Mouse (Mus musculus) kidney, postnatal 0 days (tissue): ENCODE measurements around the gene Gm44790. TPM values are rescaled to one million over a fixed set of nuclear protein-coding genes. Genes with fewer than 3 reads are reported as not detected.

Experiments used
- ATAC-seq: fragments of 200-750 bp; cut with Nextera tagmentation; replicated peaks from 2 replicates; pipeline ENCODE4 v1.8.0; 2017; ENCODE audit warnings: low read depth, moderate number of reproducible peaks, moderate TSS enrichment, moderate library complexity; ENCODE audit not compliant: low FRiP score
- DNase-seq: peaks from one replicate; pipeline ENCODE4 v3.0.0-alpha.2; 2016; ENCODE audit warnings: low spot score
- H3K27ac ChIP-seq: fragments of 300-500 bp; sonication (generic); 2 replicates; pipeline ENCODE4 v1.5.1; 2014; ENCODE audit warnings: mild to moderate bottlenecking
- H3K27me3 ChIP-seq: fragments of 300-500 bp; sonication (generic); 2 replicates; pipeline ENCODE4 v1.6.1; 2014; ENCODE audit warnings: low read length, mixed read lengths; ENCODE audit not compliant: insufficient read depth
- H3K36me3 ChIP-seq: fragments of 300-500 bp; sonication (generic); 2 replicates; pipeline ENCODE4 v1.6.1; 2014; ENCODE audit warnings: low read length, mixed read lengths; ENCODE audit not compliant: insufficient read depth
- H3K4me1 ChIP-seq: fragments of 300-500 bp; sonication (generic); replicated peaks from 2 replicates; pipeline ENCODE4 v1.6.1; 2014; ENCODE audit warnings: antibody characterized with exemption, low read length, mixed read lengths; ENCODE audit not compliant: insufficient read depth
- H3K4me2 ChIP-seq: fragments of 300-500 bp; sonication (generic); 2 replicates; pipeline ENCODE4 v1.6.1; 2014; ENCODE audit warnings: mild to moderate bottlenecking, low read length, moderate library complexity, mixed read lengths
- H3K4me3 ChIP-seq: fragments of 300-500 bp; sonication (generic); replicated peaks from 2 replicates; pipeline ENCODE4 v1.5.1; 2014; ENCODE audit warnings: low read depth, low read length
- H3K9ac ChIP-seq: fragments of 300-500 bp; sonication (generic); 2 replicates; pipeline ENCODE4 v1.6.1; 2014; ENCODE audit warnings: low read depth, low read length
- H3K9me3 ChIP-seq: fragments of 300-500 bp; sonication (generic); replicated peaks from 2 replicates; pipeline ENCODE4 v1.6.1; 2016; ENCODE audit warnings: low read length, inconsistent platforms, mixed read lengths
- CTCF ChIP-seq: IDR thresholded peaks from 2 replicates; pipeline ENCODE4 v1.5.1; 2016; ENCODE audit warnings: antibody characterized with exemption, low read depth, mild to moderate bottlenecking, moderate library complexity
- WGBS: fragments of 180-500 bp; shearing (Covaris S2); extraction: QIAGEN DNeasy Blood & Tissue Kit; methylation state at CpG from one replicate; pipeline ENCODE4 v1.1.7; 2014; 5-methylcytosine and 5-hydroxymethylcytosine counted together
- polyA plus RNA-seq: library from polyadenylated mRNA; unstranded; fragments of >200 nt; fragmentation: Nextera tagmentation; extraction: Ambion mirVana; gene quantifications from 2 replicates; pipeline ENCODE4 v1.2.1, GENCODE M21; 2015

The Gm44790 gene
- polyA plus RNA-seq, 1 experiment from 2014 or later: not detected

DNA sequence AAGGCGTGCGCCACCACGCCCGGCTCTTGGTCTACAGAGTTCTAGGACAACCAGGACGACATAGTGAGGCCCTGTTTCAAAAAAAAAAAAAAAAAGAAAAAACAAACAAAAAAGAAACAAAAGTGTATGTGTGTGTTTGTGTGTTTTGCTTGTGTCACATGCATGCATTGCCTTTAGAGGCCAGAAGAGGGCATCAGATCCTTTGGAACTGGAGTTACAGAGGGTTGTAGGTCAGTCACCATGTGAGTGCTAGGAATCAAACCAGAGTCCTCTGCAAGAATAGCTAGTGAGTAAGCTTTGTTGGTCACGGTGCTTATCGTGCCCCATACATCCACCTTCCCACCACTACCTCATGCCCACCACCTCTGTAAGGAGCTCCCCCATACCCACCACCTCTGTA is 68.3 kb downstream of the Gm44790 start:
- Histone ChIP-seq H3K36me3 (no peaks in the 10 kb centered on the region), H3K4me1 (peaks cover 19% of the 10 kb centered on the region), H3K27ac (no peak overlapping the region), H3K4me3 (no peak overlapping the region), H3K9ac (no peak overlapping the region), H3K27me3 (no peaks in the 10 kb centered on the region), H3K4me2 (no peak overlapping the region), H3K9me3 (no peaks in the 10 kb centered on the region)
- TF ChIP-seq CTCF: peak; percentile 47; the same call in 1 of the 2 replicates
- WGBS: 98% methylated on average over 7 of the region's 7 CpGs
- no peak for DNase-seq
- ATAC-seq: no peak

Other genes starting within 250 kb of the Gm44790 start
- gene Tgfa, start 231.4 kb upstream of the Gm44790 start, polyA plus RNA-seq: 5.7 and 6.1 TPM in 2 replicates
- gene Fam136a, start 61.0 kb upstream of the Gm44790 start, polyA plus RNA-seq: 100 and 110 TPM in 2 replicates
- 490 and 543 TPM in 2 replicates for gene Snrpg, start 55.4 kb upstream of the Gm44790 start, polyA plus RNA-seq
- 110 and 111 TPM in 2 replicates for gene Pcyox1, start 29.5 kb upstream of the Gm44790 start, polyA plus RNA-seq
- gene Tia1, start 22.4 kb upstream of the Gm44790 start, polyA plus RNA-seq: 119 and 122 TPM in 2 replicates
- 22.5 and 23.1 TPM in 2 replicates for gene C87436, start 11.7 kb downstream of the Gm44790 start, polyA plus RNA-seq
- gene Pcbp1, start 99.7 kb downstream of the Gm44790 start, polyA plus RNA-seq: 488 and 506 TPM in 2 replicates
- gene Asprv1, start 201.5 kb downstream of the Gm44790 start, polyA plus RNA-seq: 1.7 and 1.8 TPM in 2 replicates
- 6.4 and 7.7 TPM in 2 replicates for gene Mxd1, start 242.5 kb downstream of the Gm44790 start, polyA plus RNA-seq